ENCODE assay signal across 23 mouse cellular contexts in the genomic region with DNA sequence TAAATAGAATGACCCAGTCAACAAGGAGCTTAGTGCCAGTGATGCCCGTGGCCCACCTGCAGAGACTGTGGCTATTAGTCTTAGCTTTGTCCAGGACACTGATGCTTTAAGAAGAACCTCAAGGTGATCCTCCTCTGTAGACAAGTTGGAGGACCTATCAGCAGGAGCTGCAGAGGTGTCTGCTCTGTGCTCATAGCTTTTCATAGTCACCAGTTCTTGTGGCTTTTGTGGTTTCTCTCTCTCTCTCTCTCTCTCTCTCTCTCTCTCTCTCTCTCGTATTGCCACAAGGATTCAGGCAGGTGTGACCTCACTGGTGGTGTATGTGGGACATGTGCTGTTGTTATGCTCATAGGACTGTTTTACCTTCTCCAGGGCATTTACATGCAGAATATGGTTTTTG. TPM values are rescaled to one million over a fixed set of nuclear protein-coding genes. Genes with fewer than 3 reads are reported as not detected.
DNase-seq lines count a peak whose midpoint lies in the region; ATAC-seq and TF ChIP-seq lines count a peak whose summit lies in the region.
"Had no signal": no experiment of that assay in that cellular context is flagged by ENCODE, and none has a peak within 500 bp of the region (broad histone marks: within the 10 kb centered on the region; RNA-seq: fewer than 3 reads in every experiment).

No protein-coding gene starts in this region.

- H3K4me3 ChIP-seq in liver, embryonic 11.5 days (ENCODE audit: low read depth, low read length): no peak overlapping the region
- H3K4me3 ChIP-seq in MEL (ENCODE audit: control insufficient read depth in 1 of 2, insufficient read depth in 1 of 2, low read depth in 2 of 2, low read length in 2 of 2): no peak overlapping the region
- no peak overlapping the region for H3K4me3 ChIP-seq in kidney, adult 2 months (ENCODE audit: insufficient read depth, low read depth, low read length)
- H3K4me3 ChIP-seq: embryonic facial prominence, embryonic 15.5 days; heart, adult 2 months; hindbrain, embryonic 10.5 days; kidney, embryonic 15.5 days; limb, embryonic 12.5 days; liver, embryonic 13.5 days had no signal

- TF ChIP-seq RAD21 in MEL (IDR thresholded peaks at IDR 0.05; ENCODE audit: low read depth, low read length): no peak

- intact Hi-C loops in heart, postnatal 25 days (cut with DNase I): no loop called here
- intact Hi-C loops in heart, postnatal 36 days (cut with DNase I): no loop called here

- H3K9me3 ChIP-seq in liver, embryonic 11.5 days (ENCODE audit: control insufficient read depth, low read length): no peaks in the 10 kb centered on the region
- no peaks in the 10 kb centered on the region for H3K9me3 ChIP-seq in MEL (replicated peaks; ENCODE audit: insufficient read depth, low read length)
- H3K9me3 ChIP-seq: embryonic facial prominence, embryonic 15.5 days; hindbrain, embryonic 10.5 days; kidney, embryonic 15.5 days; limb, embryonic 12.5 days; liver, embryonic 13.5 days had no signal

- H3K79me2 ChIP-seq in MEL (ENCODE audit: control insufficient read depth, insufficient read depth, low read length, poor library complexity): 0 out of 2 replicates have a peak, but pooled peaks cover 1% of the 10 kb centered on the region

- H3K4me2 ChIP-seq in liver, embryonic 11.5 days: no peak overlapping the region
- H3K4me2 ChIP-seq: embryonic facial prominence, embryonic 15.5 days; kidney, embryonic 15.5 days; limb, embryonic 12.5 days; liver, embryonic 13.5 days; lung, embryonic 14.5 days; midbrain, embryonic 11.5 days had no signal

- peak; percentile 23 for DNase-seq in liver, embryonic 11.5 days (ENCODE audit: low spot score)
- DNase-seq in liver: no peak
- peak; percentile 41 for DNase-seq in MEL (ENCODE audit: low read depth, low spot score)
- peak; percentile 10 to 12 for DNase-seq in thymus, postnatal 36 days
- DNase-seq in heart, postnatal 25 days (ENCODE audit: low spot score): no peak
- DNase-seq in heart, postnatal 36 days: no peak
- no peak for DNase-seq in kidney, adult 2 months
- DNase-seq: adrenal gland, postnatal 14 days; cerebellum, adult 8-10 months; gastrocnemius, postnatal 14 days; heart, adult 2 months; kidney, postnatal 36 days; layer of hippocampus, postnatal 36 days; liver, embryonic 13.5 days; lung, embryonic 14.5 days had no signal

- H3K36me3 ChIP-seq in liver, embryonic 11.5 days (ENCODE audit: control insufficient read depth, insufficient read depth, low read length): no peaks in the 10 kb centered on the region
- H3K36me3 ChIP-seq in MEL (ENCODE audit: control insufficient read depth in 1 of 2, insufficient read depth in 2 of 2, low read length in 2 of 2): peaks cover 5 to 10% of the 10 kb centered on the region in 2 experiments
- H3K36me3 ChIP-seq in kidney, adult 2 months (ENCODE audit: control insufficient read depth, insufficient read depth, low read length): no peaks in the 10 kb centered on the region; the same call in 1 of the 2 replicates
- H3K36me3 ChIP-seq: embryonic facial prominence, embryonic 15.5 days; hindbrain, embryonic 10.5 days; kidney, embryonic 15.5 days; liver, embryonic 13.5 days had no signal

- TF ChIP-seq CTCF in MEL (IDR thresholded peaks at IDR 0.05 in 2 of 3, conservative IDR thresholded peaks at IDR 0.05 in 1 of 3; ENCODE audit: control insufficient read depth in 1 of 3, insufficient read depth in 1 of 3, low read depth in 2 of 3, low read length in 3 of 3, poor library complexity in 1 of 3, severe bottlenecking in 1 of 3): no peak
- no peak for TF ChIP-seq CTCF in kidney, adult 2 months (conservative IDR thresholded peaks at IDR 0.05; ENCODE audit: insufficient read depth, insufficient read length, low read depth, low read length)

- H3K27ac ChIP-seq in liver, embryonic 11.5 days (ENCODE audit: low read depth, low read length): no peak overlapping the region
- H3K27ac ChIP-seq in MEL (ENCODE audit: control insufficient read depth, low read depth, low read length): peak overlapping the region; percentile 74
- H3K27ac ChIP-seq in kidney, adult 2 months (ENCODE audit: insufficient read depth, low read depth, low read length): no peak overlapping the region
- H3K27ac ChIP-seq: embryonic facial prominence, embryonic 15.5 days; heart, adult 2 months; hindbrain, embryonic 10.5 days; kidney, embryonic 15.5 days; limb, embryonic 12.5 days; liver, embryonic 13.5 days had no signal

- H3K4me1 ChIP-seq in liver, embryonic 11.5 days (replicated peaks; ENCODE audit: control insufficient read depth, insufficient read depth, low read length): no peaks in the 10 kb centered on the region
- peaks cover 7 to 13% of the 10 kb centered on the region in 2 experiments for H3K4me1 ChIP-seq in MEL (ENCODE audit: control insufficient read depth in 1 of 2, insufficient read depth in 2 of 2, low read length in 2 of 2)
- peaks cover 4% of the 10 kb centered on the region; the same call in 1 of the 2 replicates for H3K4me1 ChIP-seq in kidney, adult 2 months (ENCODE audit: control insufficient read depth, insufficient read depth, low read length)
- H3K4me1 ChIP-seq: embryonic facial prominence, embryonic 15.5 days; hindbrain, embryonic 10.5 days; kidney, embryonic 15.5 days; limb, embryonic 12.5 days; liver, embryonic 13.5 days had no signal

- no peak for TF ChIP-seq POLR2A in MEL (IDR thresholded peaks at IDR 0.05; ENCODE audit: control insufficient read depth in 1 of 2, insufficient read depth in 1 of 2, low read depth in 1 of 2, low read length in 2 of 2, poor library complexity in 1 of 2)
- TF ChIP-seq POLR2A in kidney, adult 2 months (IDR thresholded peaks at IDR 0.05; ENCODE audit: low read depth, low read length): no peak

- ATAC-seq in liver, embryonic 11.5 days (replicated peaks; ENCODE audit: low FRiP score): no peak
- peak; percentile 37; the same call in 1 of the 2 replicates for ATAC-seq in megakaryocyte, adult 5-6 weeks (ENCODE audit: poor library complexity, severe bottlenecking)
- ATAC-seq: forebrain, embryonic 16.5 days; intestine, postnatal 0 days had no signal

- TF ChIP-seq EP300 in MEL (IDR thresholded peaks at IDR 0.05; ENCODE audit: low read depth in 1 of 2, low read length in 2 of 2): no peak

- no peaks in the 10 kb centered on the region for H3K27me3 ChIP-seq in liver, embryonic 11.5 days (replicated peaks; ENCODE audit: control insufficient read depth, insufficient read depth, low read length)
- no peaks in the 10 kb centered on the region for H3K27me3 ChIP-seq in MEL (ENCODE audit: control insufficient read depth in 1 of 2, insufficient read depth in 2 of 2, low read length in 2 of 2)
- H3K27me3 ChIP-seq in kidney, adult 2 months (replicated peaks; ENCODE audit: control insufficient read depth, insufficient read depth, low read length): no peaks in the 10 kb centered on the region
- H3K27me3 ChIP-seq: embryonic facial prominence, embryonic 15.5 days; kidney, embryonic 15.5 days; limb, embryonic 12.5 days; liver, embryonic 13.5 days had no signal

- WGBS in liver, embryonic 11.5 days: 74% methylated on average over 2 of the region's 2 CpGs
- 89% methylated on average over 2 of the region's 2 CpGs for WGBS in kidney, adult 2 months

- no peak overlapping the region for H3K9ac ChIP-seq in liver, embryonic 11.5 days (ENCODE audit: low read depth, low read length)
- H3K9ac ChIP-seq in MEL (ENCODE audit: control insufficient read depth, low read depth, low read length, poor library complexity, severe bottlenecking): no peak overlapping the region
- H3K9ac ChIP-seq: embryonic facial prominence, embryonic 15.5 days; kidney, embryonic 15.5 days; limb, embryonic 12.5 days; liver, embryonic 13.5 days; lung, embryonic 14.5 days had no signal

TF ChIP-seq in MEL, 35 proteins besides CTCF, POLR2A, EP300 and RAD21:
- TF ChIP-seq GABPA (IDR thresholded peaks at IDR 0.05; ENCODE audit: low read depth, low read length): no peak
- TF ChIP-seq BHLHE40 (IDR thresholded peaks at IDR 0.05; ENCODE audit: borderline replicate concordance, low read depth, low read length): no peak
- TF ChIP-seq UBTF (IDR thresholded peaks at IDR 0.05; ENCODE audit: borderline replicate concordance, insufficient read depth, low read depth, low read length): no peak
- peak; percentile 95 for TF ChIP-seq JUND (IDR thresholded peaks at IDR 0.05; ENCODE audit: low read depth, low read length)
TF ChIP-seq in MEL: peak in this region for 1.

RNA-seq across cellular contexts. Expression of a gene that starts 8.7 kb away (rescaled TPM):
- 6.4 and 8.2 TPM in 2 replicates for polyA plus RNA-seq in liver, embryonic 11.5 days (2014; fragmentation: Nextera tagmentation; extraction: Ambion mirVana)
- total RNA-seq in MEL (2012; rRNA removed): 6.2 and 8.1 TPM in 2 replicates
- 10 to 100 TPM in 1 of 2 experiments, not detected in 1; 11.5 TPM for polyA plus RNA-seq in MEL (2012; ENCODE audit: insufficient read depth in 1 of 2, insufficient read length in 2 of 2, low read depth in 1 of 2, low replicate concordance in 2 of 2, missing spikeins in 1 of 2)
- total RNA-seq in megakaryocyte, adult 5-6 weeks (2015): 1.3 and 3.8 TPM in 2 replicates
- total RNA-seq in megakaryocyte, adult 5-6 weeks (2017): 0.70 and 2.8 TPM in 2 replicates
- total RNA-seq in heart, postnatal 25 days (2021): 10 to 100 TPM; 15.9 to 18.2 TPM
- total RNA-seq in heart, postnatal 36 days (2021): 10 to 100 TPM; 17.8 to 18.9 TPM
- 14.6 and 18.3 TPM in 2 replicates for polyA plus RNA-seq in kidney, adult 2 months (2012; rRNA removed)

Comparison
In these comparisons a context has a peak if more than half of its experiments do, and no peak if none do; other contexts are left out.
1. DNase-seq: peak in liver, embryonic 11.5 days (single experiment), MEL (single experiment) and thymus, postnatal 36 days (2 of 2); none in liver (single experiment), heart, postnatal 25 days (single experiment), heart, postnatal 36 days (0 of 2) and kidney, adult 2 months (single experiment).